Mouse (Mus musculus) splenic B cell, adult 2 months (primary cell): ENCODE results near the gene Palm3.

Experiments
- DNase-seq: peaks from one replicate; pipeline ENCODE4 v3.0.0-alpha.2; 2011; ENCODE audit warnings: low read depth, low spot score
- H3K27me3 ChIP-seq: 2 replicates; pipeline ENCODE4 v1.6.1; 2012; ENCODE audit warnings: mild to moderate bottlenecking, low read length, moderate library complexity, mixed read lengths; ENCODE audit not compliant: control insufficient read depth, poor library complexity, insufficient read depth, severe bottlenecking
- H3K36me3 ChIP-seq: 2 replicates; pipeline ENCODE4 v1.6.1; 2012; ENCODE audit warnings: mild to moderate bottlenecking, low read length, moderate library complexity, mixed read lengths; ENCODE audit not compliant: control insufficient read depth, poor library complexity, insufficient read depth, severe bottlenecking

Gene Palm3

DNA sequence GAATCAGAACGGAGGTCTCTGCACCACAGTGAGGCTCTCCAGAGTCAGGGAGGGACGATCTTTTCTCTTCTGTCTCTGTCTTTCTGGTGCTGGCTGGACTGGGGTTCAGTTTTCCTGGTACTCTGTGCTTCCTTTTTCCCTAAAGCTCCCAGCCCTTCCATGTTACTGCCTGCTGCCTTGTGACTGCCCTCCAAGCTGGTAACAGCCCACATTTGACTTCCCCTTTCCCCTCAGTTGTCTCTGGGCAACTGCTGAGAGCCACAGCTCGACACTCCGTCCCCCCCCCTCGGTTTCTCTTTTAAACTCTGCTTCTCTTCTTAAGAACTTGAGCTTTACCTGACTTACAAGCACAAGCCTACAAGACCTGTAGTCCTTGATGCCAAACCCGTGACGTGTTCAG is 32.0 kb upstream of the Palm3 start:
- Histone ChIP-seq H3K36me3 (peaks cover 12% of the 10 kb centered on the region; the same call in 1 of the 2 replicates), H3K27me3 (no peaks in the 10 kb centered on the region)
- peak; percentile 21 for DNase-seq

DNA sequence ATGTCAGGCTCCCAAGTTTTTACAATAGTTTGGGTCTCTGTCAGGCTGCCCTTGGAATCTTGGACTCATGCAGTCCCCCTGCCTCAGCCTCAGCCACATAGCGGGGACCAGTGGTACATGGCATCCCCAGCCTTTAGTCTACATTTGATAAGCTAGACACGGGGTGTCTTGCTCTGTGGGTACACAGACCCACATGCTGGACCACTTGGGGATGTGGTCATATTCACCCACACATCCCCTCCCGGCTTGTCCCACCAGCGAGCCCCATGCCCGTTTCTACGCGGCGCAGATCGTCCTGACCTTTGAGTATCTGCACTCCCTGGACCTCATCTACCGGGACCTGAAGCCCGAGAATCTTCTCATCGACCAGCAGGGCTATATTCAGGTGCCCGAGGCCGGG is 31.1 kb upstream of the Palm3 start:
- DNase-seq: no peak
- Histone ChIP-seq H3K27me3 (no peaks in the 10 kb centered on the region), H3K36me3 (peaks cover 10% of the 10 kb centered on the region; the same call in 1 of the 2 replicates)

DNA sequence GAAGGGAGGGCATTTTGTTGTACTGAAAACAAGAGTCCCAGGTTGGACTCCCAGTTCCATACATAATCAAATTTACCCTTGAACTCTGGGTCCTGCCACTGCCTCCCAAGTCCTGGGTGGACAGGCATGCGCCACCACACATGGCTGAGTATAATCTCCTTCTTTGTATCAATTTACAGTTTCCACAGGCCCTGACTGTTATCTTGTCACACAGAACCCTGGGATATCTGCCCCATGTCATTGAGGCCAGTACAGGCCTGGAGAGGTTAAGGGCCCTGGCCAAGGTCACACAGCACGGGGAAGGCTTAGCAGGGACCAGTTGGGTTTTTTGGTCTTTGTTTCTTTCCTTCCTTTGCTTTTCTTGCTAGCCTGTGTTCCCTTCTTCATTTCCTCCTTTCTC is 28.8 kb upstream of the Palm3 start:
- H3K27me3 ChIP-seq: no peaks in the 10 kb centered on the region
- no peak for DNase-seq
- peaks cover 4% of the 10 kb centered on the region; the same call in 1 of the 2 replicates for H3K36me3 ChIP-seq

DNA sequence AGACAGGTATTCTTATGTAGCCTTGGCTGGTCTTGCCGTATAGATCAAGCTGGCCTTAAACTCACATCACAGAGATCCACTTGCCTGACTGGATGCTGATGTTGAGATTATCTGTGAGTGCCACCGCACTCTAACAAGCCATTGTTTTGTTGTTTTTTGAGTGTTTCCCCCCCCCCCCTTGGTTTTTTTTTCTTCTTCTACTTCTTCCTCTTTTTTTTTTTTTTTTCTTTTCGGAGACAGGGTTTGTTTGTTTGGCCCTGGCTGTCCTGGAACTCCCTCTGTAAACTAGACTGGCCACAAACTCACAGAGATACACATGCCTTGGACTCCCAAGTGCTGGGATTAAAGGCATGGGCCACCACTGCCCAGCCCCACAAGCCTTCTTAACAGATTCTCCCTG is 27.2 kb upstream of the Palm3 start:
- Histone ChIP-seq H3K36me3 (no peaks in the 10 kb centered on the region; the same call in 1 of the 2 replicates), H3K27me3 (no peaks in the 10 kb centered on the region)
- DNase-seq: peak; percentile 17

DNA sequence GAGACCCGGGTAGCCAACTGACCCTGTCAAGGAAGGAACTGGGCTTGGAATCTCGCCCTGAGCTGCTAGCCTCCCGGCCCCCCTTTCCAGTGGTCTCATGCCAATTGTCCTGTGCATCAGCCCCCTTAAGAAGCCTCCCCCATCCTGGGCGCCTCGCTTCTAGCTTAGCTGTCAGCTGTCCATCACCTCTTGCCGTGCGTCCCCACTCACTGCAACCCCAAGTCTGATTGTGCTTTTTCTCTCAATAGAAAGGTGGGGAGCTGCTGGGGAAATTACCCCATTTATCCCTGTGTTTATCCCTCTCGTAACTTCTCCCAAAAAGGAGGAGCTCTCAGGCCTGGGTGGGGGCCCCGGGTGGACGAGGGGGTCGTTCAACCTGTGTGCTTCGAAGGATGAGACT is 25.3 kb upstream of the Palm3 start:
- H3K27me3 ChIP-seq: no peaks in the 10 kb centered on the region
- H3K36me3 ChIP-seq: no peaks in the 10 kb centered on the region; the same call in none of the 2 replicates
- no peak for DNase-seq

DNA sequence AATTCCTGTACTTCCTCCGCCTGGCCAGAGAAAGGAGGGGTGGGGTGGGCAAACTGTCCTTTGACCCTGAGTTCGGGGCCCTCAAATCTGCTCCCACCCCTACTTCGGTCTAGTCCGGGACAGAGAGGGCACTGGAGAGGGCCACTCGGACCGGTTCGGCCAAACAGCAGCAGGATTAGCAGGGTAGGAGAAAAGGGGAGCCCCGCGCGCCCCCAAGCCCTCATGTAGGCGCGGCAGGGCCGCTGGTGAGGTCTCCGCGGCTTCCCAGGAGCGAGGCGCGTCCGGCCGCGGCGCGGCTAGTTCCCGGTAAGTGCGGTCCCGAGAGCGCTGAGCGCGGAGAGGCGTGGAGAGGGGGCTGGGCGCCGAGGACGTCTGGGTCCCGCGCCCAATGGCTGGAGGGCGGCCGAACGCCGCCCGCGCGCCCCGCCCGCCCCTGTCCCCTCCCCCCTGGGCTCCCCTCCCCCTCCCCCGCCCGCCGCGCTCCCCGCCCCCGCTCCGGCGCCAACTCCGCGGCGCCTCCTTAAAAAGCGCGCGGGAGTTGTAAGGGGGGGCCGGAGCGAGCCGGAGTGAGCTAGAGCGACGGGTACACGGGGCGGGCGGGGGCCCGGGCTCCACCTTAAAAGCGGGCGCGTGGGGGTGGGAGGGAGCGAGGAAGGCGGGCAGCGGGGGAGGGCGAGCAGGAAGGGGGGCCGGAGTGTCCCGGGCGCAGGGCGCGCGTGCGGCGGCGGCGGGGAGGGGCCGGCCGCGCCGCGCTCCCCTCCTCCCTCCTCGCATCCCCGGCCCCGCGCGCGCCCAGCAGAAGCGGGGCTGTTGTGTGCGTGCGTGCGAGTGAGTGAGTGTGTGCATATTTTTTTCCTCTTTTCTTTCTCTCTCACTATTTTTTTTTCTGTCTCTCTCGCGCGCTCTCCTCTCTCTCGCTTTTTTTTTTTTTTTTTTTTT is 24.4 kb upstream of the Palm3 start:
- H3K36me3 ChIP-seq: no peaks in the 10 kb centered on the region; the same call in 1 of the 2 replicates
- no peaks in the 10 kb centered on the region for H3K27me3 ChIP-seq
- DNase-seq: peak; percentile 84

DNA sequence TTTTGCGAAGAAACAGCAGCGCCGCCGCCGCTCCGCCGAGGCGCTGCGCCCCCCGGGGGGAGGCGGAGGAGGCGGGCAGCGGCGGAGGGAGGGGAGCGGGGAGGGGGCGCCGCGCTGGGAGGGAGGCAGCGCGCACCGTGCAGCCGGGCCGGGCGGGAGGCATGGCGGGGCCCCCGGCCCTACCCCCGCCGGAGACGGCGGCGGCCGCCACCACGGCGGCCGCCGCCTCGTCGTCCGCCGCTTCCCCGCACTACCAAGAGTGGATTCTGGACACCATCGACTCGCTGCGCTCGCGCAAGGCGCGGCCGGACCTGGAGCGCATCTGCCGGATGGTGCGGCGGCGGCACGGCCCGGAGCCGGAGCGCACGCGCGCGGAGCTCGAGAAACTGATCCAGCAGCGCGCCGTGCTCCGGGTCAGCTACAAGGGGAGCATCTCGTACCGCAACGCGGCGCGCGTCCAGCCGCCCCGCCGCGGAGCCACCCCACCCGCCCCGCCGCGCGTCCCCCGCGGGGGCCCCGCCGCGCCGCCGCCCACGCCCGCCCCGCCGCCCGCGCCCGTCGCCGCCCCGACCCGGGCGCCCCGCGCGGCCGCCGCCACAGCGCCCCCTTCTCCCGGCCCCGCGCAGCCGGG is 23.6 kb upstream of the Palm3 start, which contains the start of gene Samd1:
Gene Samd1, plus strand, starts transcription at position 162 of the 631 bp plus-strand sequence.
- DNase-seq: peak; percentile 58
- H3K36me3 ChIP-seq: no peaks in the 10 kb centered on the region; the same call in 1 of the 2 replicates

DNA sequence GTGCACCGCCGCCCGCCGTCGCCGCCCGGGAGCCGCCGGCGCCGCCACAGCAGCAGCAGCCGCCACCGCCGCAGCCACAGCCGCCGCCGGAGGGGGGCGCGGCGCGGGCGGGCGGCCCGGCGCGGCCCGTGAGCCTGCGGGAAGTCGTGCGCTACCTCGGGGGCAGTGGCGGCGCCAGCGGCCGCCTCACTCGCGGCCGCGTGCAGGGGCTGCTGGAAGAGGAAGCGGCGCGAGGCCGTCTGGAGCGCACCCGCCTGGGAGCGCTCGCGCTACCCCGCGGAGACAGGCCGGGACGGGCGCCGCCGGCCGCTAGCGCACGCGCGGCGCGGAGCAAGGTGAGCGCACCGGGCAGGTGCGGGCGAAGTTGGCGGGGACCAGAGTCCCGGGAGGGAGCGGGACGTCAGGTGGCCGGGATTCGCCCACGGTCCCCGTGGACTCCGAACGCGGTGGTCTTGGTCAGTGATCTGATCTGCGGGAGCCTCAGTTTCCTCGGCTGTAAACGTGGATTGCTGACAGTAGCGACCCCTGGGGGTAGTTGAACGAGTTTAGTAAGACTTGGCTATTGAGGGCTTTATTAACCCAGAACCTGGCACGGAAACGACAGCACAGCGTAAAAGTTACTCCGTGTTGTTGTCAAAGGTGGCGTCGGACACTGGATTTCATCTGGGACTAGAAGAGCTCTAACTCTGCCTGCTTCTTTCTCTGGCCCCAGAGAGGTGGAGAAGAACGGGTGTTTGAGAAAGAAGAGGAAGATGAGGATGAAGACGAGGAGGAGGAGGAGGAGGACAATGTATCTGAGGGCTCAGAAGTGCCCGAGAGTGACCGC is 22.8 kb upstream of the Palm3 start:
- peak; percentile 81 for DNase-seq

More for the DNA sequence above, 23.6 kb upstream of the Palm3 start, which contains the start of gene Samd1:
- no peaks in the 10 kb centered on the region for H3K27me3 ChIP-seq

DNA sequence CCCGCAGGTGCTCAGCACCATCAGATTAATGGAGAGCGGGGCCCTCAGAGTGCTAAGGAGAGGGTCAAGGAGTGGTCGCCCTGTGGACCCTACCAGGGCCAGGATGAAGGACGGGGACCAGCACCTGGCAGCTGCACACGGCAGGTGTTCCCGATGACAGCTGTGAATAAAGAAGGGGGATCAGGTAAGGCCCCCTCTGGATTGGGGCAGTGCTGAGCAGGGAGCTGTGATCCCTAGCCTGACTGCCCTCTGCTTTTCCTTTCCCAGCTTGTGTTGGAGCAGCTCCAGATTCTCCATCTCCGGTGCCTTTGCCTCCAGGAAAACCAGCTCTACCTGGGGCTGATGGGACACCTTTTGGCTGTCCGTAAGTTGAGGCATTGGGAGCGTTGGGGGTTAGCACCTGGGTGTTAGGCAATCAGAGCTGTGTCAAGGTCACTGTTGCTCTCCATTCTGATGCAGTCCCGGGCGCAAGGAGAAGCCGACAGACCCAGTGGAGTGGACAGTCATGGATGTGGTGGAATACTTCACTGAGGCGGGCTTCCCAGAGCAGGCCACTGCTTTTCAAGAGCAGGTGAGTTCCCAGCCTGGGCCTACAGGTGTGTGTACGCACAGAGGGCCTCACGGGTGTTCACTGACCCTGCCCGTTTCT is 22.1 kb upstream of the Palm3 start:
- Histone ChIP-seq H3K27me3 (no peaks in the 10 kb centered on the region), H3K36me3 (no peaks in the 10 kb centered on the region; the same call in 1 of the 2 replicates)
- no peak for DNase-seq

More for the DNA sequence above, 22.8 kb upstream of the Palm3 start:
- Histone ChIP-seq H3K27me3 (no peaks in the 10 kb centered on the region), H3K36me3 (no peaks in the 10 kb centered on the region; the same call in 1 of the 2 replicates)

DNA sequence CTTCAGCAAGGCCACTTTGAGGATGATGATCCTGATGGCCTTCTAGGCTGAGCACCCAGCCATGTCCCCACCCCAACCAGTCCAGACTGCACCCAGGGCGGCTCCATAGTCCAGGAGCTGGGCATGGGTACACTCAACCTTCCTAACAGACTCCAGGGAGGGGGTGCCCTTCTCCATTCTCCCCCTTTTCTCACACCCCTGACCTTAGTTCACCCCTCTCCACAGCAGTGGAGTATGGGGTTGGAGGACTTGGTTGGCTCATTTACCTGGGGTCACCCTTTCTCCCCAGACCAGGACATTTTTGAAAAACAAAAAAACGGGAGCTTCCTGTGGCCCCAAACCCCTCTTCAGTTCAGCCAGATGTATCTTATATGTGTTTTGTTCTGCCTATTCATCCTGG is 21.4 kb upstream of the Palm3 start:
- Histone ChIP-seq H3K27me3 (no peaks in the 10 kb centered on the region), H3K36me3 (no peaks in the 10 kb centered on the region; the same call in 1 of the 2 replicates)
- DNase-seq: no peak

DNA sequence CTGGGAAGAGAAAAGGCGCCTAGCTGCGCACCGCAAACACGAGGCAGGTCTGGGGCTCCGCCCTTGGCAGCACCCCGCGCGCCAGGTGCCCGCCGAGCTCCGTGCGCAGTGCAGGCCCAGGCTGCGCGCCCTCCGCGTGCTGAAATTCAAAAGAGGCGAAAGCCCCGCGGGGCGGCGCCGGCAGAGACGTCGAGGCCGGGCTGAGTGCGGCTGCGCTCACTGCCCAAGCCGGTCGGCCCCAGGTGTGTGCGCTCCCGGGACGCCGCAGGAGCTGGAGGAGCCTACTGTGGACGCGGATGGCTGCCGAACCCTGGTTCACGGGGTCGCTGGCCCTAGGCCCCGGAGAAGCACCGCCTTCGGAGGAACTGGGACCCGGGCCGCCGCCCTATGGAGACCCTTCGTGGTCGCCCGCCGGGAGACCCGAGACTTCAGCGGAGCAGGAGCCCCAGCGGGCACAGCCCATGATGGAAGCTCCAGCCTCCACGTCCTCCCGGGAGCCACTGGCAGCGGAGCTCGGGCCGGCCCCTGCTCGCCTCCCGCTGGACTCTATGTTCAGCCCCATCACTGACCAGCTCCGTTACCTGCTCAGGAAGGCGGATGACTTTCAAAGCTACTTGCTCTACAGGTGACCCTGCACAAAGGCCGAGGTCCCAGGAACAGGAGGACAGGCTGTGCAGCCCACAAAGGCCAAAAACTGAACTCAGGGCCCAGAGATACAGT is 19.8 kb upstream of the Palm3 start, which contains the start of gene 1700067K01Rik:
Gene 1700067K01Rik, plus strand, starts transcription at position 222 of the 720 bp plus-strand sequence.
- Histone ChIP-seq H3K36me3 (no peaks in the 10 kb centered on the region; the same call in 1 of the 2 replicates), H3K27me3 (no peaks in the 10 kb centered on the region)
- DNase-seq: no peak

DNA sequence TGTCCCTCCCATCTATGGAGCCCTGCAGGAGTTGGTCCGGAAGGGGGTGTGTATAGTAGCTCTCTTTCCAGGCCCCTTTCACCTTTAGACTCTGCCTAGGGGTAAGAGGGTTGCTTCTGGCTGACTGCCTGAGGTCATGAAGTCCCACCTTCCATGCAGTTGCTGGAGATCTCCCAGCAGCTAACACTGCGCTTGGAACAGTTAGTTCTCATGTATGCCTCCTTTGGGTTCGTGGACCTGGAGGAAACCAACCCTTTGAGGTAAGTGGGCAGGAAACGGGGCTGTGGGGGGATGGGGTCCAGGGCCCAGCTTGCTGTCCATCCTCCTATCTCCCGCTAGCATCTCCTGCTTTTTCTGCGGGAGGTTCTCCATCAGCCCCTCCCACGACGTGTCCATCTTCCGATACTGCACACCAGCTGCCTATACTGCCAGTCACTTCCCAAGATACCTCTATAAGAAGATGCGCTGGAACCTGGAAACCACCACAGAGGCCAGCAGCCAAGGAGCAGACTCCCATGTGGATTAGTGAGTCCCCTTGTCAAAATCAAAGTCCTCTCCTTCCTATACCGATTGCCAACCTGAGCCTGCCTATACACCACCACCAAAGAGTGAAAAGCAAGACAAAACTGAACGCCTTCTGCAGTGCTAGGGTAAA is 18.2 kb upstream of the Palm3 start:
- no peak for DNase-seq
- H3K36me3 ChIP-seq: no peaks in the 10 kb centered on the region; the same call in 1 of the 2 replicates
- no peaks in the 10 kb centered on the region for H3K27me3 ChIP-seq
